ENCODE assay signal across 21 mouse cellular contexts in genomic region chr10:127985601-127986000, GRCm38 (mm10). TPM values are rescaled to one million over a fixed set of nuclear protein-coding genes. Genes with fewer than 3 reads are reported as not detected.
DNase-seq lines count a peak whose midpoint lies in the region; ATAC-seq and TF ChIP-seq lines count a peak whose summit lies in the region.
"Had no signal": no experiment of that assay in that cellular context is flagged by ENCODE, and none has a peak within 500 bp of the region (broad histone marks: within the 10 kb centered on the region; RNA-seq: fewer than 3 reads in every experiment).

No protein-coding gene starts in this region.

- 0 out of 2 replicates have a peak overlapping the region, but pooled peaks have one; percentile 25 for H3K4me2 ChIP-seq in neural tube, embryonic 11.5 days (ENCODE audit: low read depth)
- H3K4me2 ChIP-seq in hindbrain, embryonic 12.5 days (replicated peaks): peak overlapping the region; percentile 20
- no peak overlapping the region for H3K4me2 ChIP-seq in midbrain, postnatal 0 days (ENCODE audit: low read depth, low read length, poor library complexity, severe bottlenecking)
- H3K4me2 ChIP-seq: embryonic facial prominence, embryonic 13.5 days; lung, embryonic 15.5 days had no signal

- no peak overlapping the region for H3K4me3 ChIP-seq in neural tube, embryonic 11.5 days (ENCODE audit: low read depth, low read length)
- H3K4me3 ChIP-seq in embryonic facial prominence, embryonic 10.5 days: no peak overlapping the region
- H3K4me3 ChIP-seq in hindbrain, embryonic 12.5 days: no peak overlapping the region
- no peak overlapping the region for H3K4me3 ChIP-seq in midbrain, postnatal 0 days (ENCODE audit: low read depth, low read length)
- H3K4me3 ChIP-seq: embryonic facial prominence, embryonic 13.5 days; lung, embryonic 15.5 days; myocyte had no signal

- no peaks in the 10 kb centered on the region for H3K27me3 ChIP-seq in neural tube, embryonic 11.5 days (ENCODE audit: control insufficient read depth, insufficient read depth, low read length)
- H3K27me3 ChIP-seq in embryonic facial prominence, embryonic 10.5 days (replicated peaks; ENCODE audit: low read depth, poor library complexity, severe bottlenecking): no peaks in the 10 kb centered on the region
- H3K27me3 ChIP-seq in hindbrain, embryonic 12.5 days: no peaks in the 10 kb centered on the region
- no peaks in the 10 kb centered on the region for H3K27me3 ChIP-seq in midbrain, postnatal 0 days (ENCODE audit: insufficient read depth, low read length)
- H3K27me3 ChIP-seq: embryonic facial prominence, embryonic 13.5 days; lung, embryonic 15.5 days had no signal

- WGBS in neural tube, embryonic 11.5 days: 29% methylated on average over 8 of the region's 8 CpGs
- 33% methylated on average over 8 of the region's 8 CpGs for WGBS in embryonic facial prominence, embryonic 10.5 days
- WGBS in hindbrain, embryonic 12.5 days: 17% methylated on average over 8 of the region's 8 CpGs
- WGBS in midbrain, postnatal 0 days: 11% methylated on average over 8 of the region's 8 CpGs

- peaks cover 8% of the 10 kb centered on the region for H3K4me1 ChIP-seq in neural tube, embryonic 11.5 days (ENCODE audit: control insufficient read depth, insufficient read depth, low read length)
- peaks cover 21% of the 10 kb centered on the region for H3K4me1 ChIP-seq in embryonic facial prominence, embryonic 10.5 days
- peaks cover 18% of the 10 kb centered on the region for H3K4me1 ChIP-seq in hindbrain, embryonic 12.5 days
- no peaks in the 10 kb centered on the region for H3K4me1 ChIP-seq in midbrain, postnatal 0 days (ENCODE audit: insufficient read depth, low read length)
- H3K4me1 ChIP-seq: embryonic facial prominence, embryonic 13.5 days; lung, embryonic 15.5 days had no signal

- no peak for TF ChIP-seq CTCF in midbrain, postnatal 0 days (IDR thresholded peaks at IDR 0.05)

- ATAC-seq in neural tube, embryonic 11.5 days (ENCODE audit: insufficient read depth, low FRiP score, low TSS enrichment): peak; percentile 78
- peak; percentile 64 for ATAC-seq in hindbrain, embryonic 12.5 days (ENCODE audit: low FRiP score)
- no peak for ATAC-seq in midbrain, postnatal 0 days (ENCODE audit: low FRiP score)

- no peak overlapping the region for H3K9ac ChIP-seq in neural tube, embryonic 11.5 days (ENCODE audit: low read length)
- H3K9ac ChIP-seq in hindbrain, embryonic 12.5 days: no peak overlapping the region
- H3K9ac ChIP-seq in midbrain, postnatal 0 days (replicated peaks; ENCODE audit: low read length, poor library complexity, severe bottlenecking): no peak overlapping the region
- H3K9ac ChIP-seq: embryonic facial prominence, embryonic 13.5 days; lung, embryonic 15.5 days had no signal

- peak; percentile 66 for DNase-seq in neural tube, embryonic 11.5 days (ENCODE audit: low spot score)
- DNase-seq in neural tube, embryonic 10.5 days (ENCODE audit: extremely low spot score, low spot score): no peak
- no peak for DNase-seq in embryonic facial prominence, embryonic 10.5 days (ENCODE audit: low spot score)
- peak; percentile 21 for DNase-seq in midbrain, postnatal 0 days (ENCODE audit: low spot score)
- DNase-seq in yolk sac, embryonic 10.5 days (ENCODE audit: low spot score): no peak
- no peak for DNase-seq in cerebellum, adult 11 months
- DNase-seq in cerebellum, postnatal 25 days: no peak
- DNase-seq: adrenal gland, adult 2 months; cerebellum, adult 9-11 months; thymus, postnatal 14 days had no signal

- 0 out of 2 replicates have a peak, but pooled peaks cover 3% of the 10 kb centered on the region for H3K9me3 ChIP-seq in neural tube, embryonic 11.5 days (ENCODE audit: control insufficient read depth, low read length)
- peaks cover 4% of the 10 kb centered on the region; the same call in 1 of the 2 replicates for H3K9me3 ChIP-seq in embryonic facial prominence, embryonic 10.5 days
- peaks cover 3% of the 10 kb centered on the region; the same call in 1 of the 2 replicates for H3K9me3 ChIP-seq in hindbrain, embryonic 12.5 days (replicated peaks)
- H3K9me3 ChIP-seq in midbrain, postnatal 0 days (ENCODE audit: low read length): no peaks in the 10 kb centered on the region
- H3K9me3 ChIP-seq: embryonic facial prominence, embryonic 13.5 days; lung, embryonic 15.5 days had no signal

- peak overlapping the region; percentile 73 for H3K27ac ChIP-seq in neural tube, embryonic 11.5 days (ENCODE audit: low read depth, low read length)
- H3K27ac ChIP-seq in embryonic facial prominence, embryonic 10.5 days (replicated peaks): peak overlapping the region; percentile 55; the same call in 1 of the 2 replicates
- H3K27ac ChIP-seq in hindbrain, embryonic 12.5 days: peak overlapping the region; percentile 76
- H3K27ac ChIP-seq in midbrain, postnatal 0 days (ENCODE audit: low read depth, low read length): no peak overlapping the region
- H3K27ac ChIP-seq: embryonic facial prominence, embryonic 13.5 days; kidney, postnatal 0 days; lung, embryonic 15.5 days had no signal

- H3K36me3 ChIP-seq in neural tube, embryonic 11.5 days (ENCODE audit: control insufficient read depth, insufficient read depth, low read length): no peaks in the 10 kb centered on the region
- no peaks in the 10 kb centered on the region for H3K36me3 ChIP-seq in embryonic facial prominence, embryonic 10.5 days (replicated peaks)
- H3K36me3 ChIP-seq in hindbrain, embryonic 12.5 days: no peaks in the 10 kb centered on the region
- H3K36me3 ChIP-seq in midbrain, postnatal 0 days (ENCODE audit: insufficient read depth, low read length): no peaks in the 10 kb centered on the region
- H3K36me3 ChIP-seq: embryonic facial prominence, embryonic 13.5 days; lung, embryonic 15.5 days had no signal

RNA-seq across cellular contexts. Expression of gene Hsd17b6, which starts 21.8 kb away (rescaled TPM):
- not detected in 2 replicates for polyA plus RNA-seq in neural tube, embryonic 11.5 days (2014; fragmentation: Nextera tagmentation; extraction: Ambion mirVana)
- polyA plus RNA-seq in embryonic facial prominence, embryonic 10.5 days (2016; fragmentation: Nextera tagmentation; extraction: Ambion mirVana): not detected in 2 replicates
- polyA plus RNA-seq in hindbrain, embryonic 12.5 days (2016; fragmentation: Nextera tagmentation; extraction: Ambion mirVana): not detected in 2 replicates
- total RNA-seq in midbrain, postnatal 0 days (2014; rRNA removed): not detected in 2 replicates
- polyA plus RNA-seq in midbrain, postnatal 0 days (2015; fragmentation: Nextera tagmentation; extraction: Ambion mirVana): not detected in 2 replicates
- total RNA-seq: gastrocnemius, adult 8-10 months; heart, adult 8-10 months; left cerebral cortex, postnatal 25 days had no signal
- polyA plus RNA-seq: adrenal gland, adult 2 months; embryonic facial prominence, embryonic 13.5 days; heart, postnatal 0 days; intestine, embryonic 14.5 days; kidney, postnatal 0 days; lung, embryonic 15.5 days; myocyte; stomach, embryonic 14.5 days had no signal

RNA-seq across cellular contexts. Expression of gene Prim1, which starts 29.4 kb away (rescaled TPM):
- 85.0 and 91.4 TPM in 2 replicates for polyA plus RNA-seq in neural tube, embryonic 11.5 days (2014; fragmentation: Nextera tagmentation; extraction: Ambion mirVana)
- 106 and 111 TPM in 2 replicates for polyA plus RNA-seq in embryonic facial prominence, embryonic 10.5 days (2016; fragmentation: Nextera tagmentation; extraction: Ambion mirVana)
- polyA plus RNA-seq in hindbrain, embryonic 12.5 days (2016; fragmentation: Nextera tagmentation; extraction: Ambion mirVana): 50.9 and 54.1 TPM in 2 replicates
- 19.8 and 30.1 TPM in 2 replicates for total RNA-seq in midbrain, postnatal 0 days (2014; rRNA removed)
- polyA plus RNA-seq in midbrain, postnatal 0 days (2015; fragmentation: Nextera tagmentation; extraction: Ambion mirVana): 33.5 and 33.6 TPM in 2 replicates

RNA-seq across cellular contexts. Expression of gene Naca, which starts 49.8 kb away (rescaled TPM):
- polyA plus RNA-seq in neural tube, embryonic 11.5 days (2014; fragmentation: Nextera tagmentation; extraction: Ambion mirVana): 854 and 893 TPM in 2 replicates
- 907 and 927 TPM in 2 replicates for polyA plus RNA-seq in embryonic facial prominence, embryonic 10.5 days (2016; fragmentation: Nextera tagmentation; extraction: Ambion mirVana)
- polyA plus RNA-seq in hindbrain, embryonic 12.5 days (2016; fragmentation: Nextera tagmentation; extraction: Ambion mirVana): 673 and 675 TPM in 2 replicates
- 415 and 452 TPM in 2 replicates for total RNA-seq in midbrain, postnatal 0 days (2014; rRNA removed)
- 443 and 454 TPM in 2 replicates for polyA plus RNA-seq in midbrain, postnatal 0 days (2015; fragmentation: Nextera tagmentation; extraction: Ambion mirVana)

Comparison
In these comparisons a context has a peak if more than half of its experiments do, and no peak if none do; other contexts are left out.
1. DNase-seq: peak in neural tube, embryonic 11.5 days (single experiment) and midbrain, postnatal 0 days (single experiment); none in neural tube, embryonic 10.5 days (single experiment), embryonic facial prominence, embryonic 10.5 days (single experiment), yolk sac, embryonic 10.5 days (single experiment), cerebellum, adult 11 months (single experiment) and cerebellum, postnatal 25 days (0 of 2).